Mouse (Mus musculus): ENCODE results near the gene Zfp52. TPM values are rescaled to one million over a fixed set of nuclear protein-coding genes. Genes with fewer than 3 reads are reported as not detected.

Gene Zfp52
- polyA plus RNA-seq (2012; ENCODE audit: insufficient read depth, insufficient read length, low replicate concordance, missing spikeins): not detected in 2 replicates

DNA sequence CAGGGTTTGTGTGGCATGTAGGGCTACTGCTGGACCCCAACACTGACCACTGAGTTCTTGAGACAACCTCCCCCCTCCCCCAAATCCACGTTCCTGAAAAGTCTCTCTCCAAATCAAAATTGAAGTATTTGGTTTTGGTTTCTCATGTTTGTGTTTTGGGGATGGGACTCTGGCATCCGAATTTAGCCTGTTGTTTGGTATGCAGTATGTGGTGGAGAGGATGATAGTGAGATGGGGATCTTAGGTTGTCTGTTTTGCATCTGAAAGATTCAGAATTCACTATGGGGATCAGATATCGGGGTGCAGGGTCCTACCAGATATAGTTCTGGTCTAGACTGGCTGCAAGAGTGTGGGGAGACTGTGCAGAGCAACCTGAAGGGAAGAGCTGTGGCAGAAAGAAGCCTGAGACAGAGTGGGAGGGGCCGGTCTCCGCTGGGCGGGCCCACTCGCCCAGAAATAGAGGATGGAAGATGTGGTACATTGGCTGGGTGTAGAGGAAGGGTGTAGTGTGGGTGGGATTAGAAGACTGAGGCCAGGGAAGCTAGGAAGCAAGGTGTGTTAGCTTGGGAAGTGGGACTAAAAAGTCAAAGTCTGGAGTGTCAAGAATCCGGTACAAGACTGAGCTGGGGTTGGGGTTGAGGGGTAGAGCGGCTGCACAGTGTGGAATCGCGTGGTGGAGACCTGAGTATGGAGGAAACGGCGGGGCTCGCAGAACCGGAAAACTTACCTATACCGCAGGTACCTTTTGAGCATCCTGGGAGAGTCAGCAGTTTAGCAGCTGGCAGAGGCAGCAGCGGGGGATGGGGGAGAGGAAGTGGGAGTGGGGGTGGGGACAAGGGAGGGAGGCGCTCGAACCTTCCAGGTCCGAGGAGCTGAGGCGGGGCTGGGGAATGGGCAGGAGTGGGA lies at the start of gene Zfp52:
Gene Zfp52 (plus strand): TSS at position 444 of the 906 bp plus-strand sequence.
- H3K4me3 ChIP-seq (ENCODE audit: insufficient read depth, low read depth, low read length): peak within 1 kb of the TSS; percentile 57
- no peak for TF ChIP-seq CTCF (IDR thresholded peaks at IDR 0.05; ENCODE audit: insufficient read depth, low read depth, low read length)
- no peak; the same call in 1 of the 2 replicates for TF ChIP-seq POLR2A (IDR thresholded peaks at IDR 0.05; ENCODE audit: insufficient read depth, low read depth, low read length)
- WGBS: 2% methylated on average over 21 of the region's 21 CpGs
- H3K4me1 ChIP-seq (ENCODE audit: control insufficient read depth, insufficient read depth, low read length): peaks cover 5% of the 10 kb centered on the region; the same call in 1 of the 2 replicates
- H3K27ac ChIP-seq (ENCODE audit: insufficient read depth, low read depth, low read length): peak within 1 kb of the TSS; percentile 36

DNA sequence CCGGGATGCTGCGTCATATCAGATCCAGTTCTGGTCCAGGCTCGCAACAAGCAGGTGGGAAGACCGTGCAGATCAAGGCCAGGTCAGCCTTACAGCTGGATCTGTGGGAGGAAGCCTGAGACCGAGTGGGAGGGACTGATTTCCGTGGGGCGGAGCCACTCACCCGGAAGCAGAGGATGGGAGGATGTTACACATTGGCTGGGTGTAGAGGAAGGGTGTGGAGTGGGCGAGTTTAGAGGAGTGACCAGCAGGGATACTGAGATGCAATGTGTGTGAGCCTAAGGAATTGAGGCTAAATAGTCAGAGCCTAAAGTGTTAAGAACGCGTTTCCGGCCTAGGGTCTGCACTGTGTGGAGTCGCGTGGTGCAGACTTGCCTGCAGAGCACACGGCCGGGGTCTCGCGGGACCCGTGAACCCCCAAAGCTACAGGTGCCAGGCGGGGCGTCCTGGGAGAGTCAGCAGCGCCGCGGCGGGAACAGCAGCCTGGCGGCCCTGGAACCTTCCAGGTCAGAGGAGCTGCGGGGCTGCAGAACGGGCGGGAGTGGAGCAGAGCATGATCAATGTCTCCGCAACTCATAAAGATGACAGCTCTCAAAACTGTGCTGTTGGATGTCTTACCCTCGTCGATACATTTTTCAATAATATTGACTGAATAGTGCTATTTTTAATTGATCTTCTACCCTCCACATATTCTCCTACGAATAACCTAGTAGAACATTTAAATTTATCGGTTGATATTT lies 46.4 kb upstream of the Zfp52 start, which contains the start of gene Zfp53:
Gene Zfp53 (plus strand): TSS at position 239 of the 740 bp plus-strand sequence.
- Histone ChIP-seq H3K4me1 (ENCODE audit: control insufficient read depth, insufficient read depth, low read length) (no peaks in the 10 kb centered on the region), H3K27ac (ENCODE audit: insufficient read depth, low read depth, low read length) (no peak within 1 kb of the TSS; the same call in 1 of the 2 replicates), H3K4me3 (ENCODE audit: insufficient read depth, low read depth, low read length) (peak within 1 kb of the TSS; percentile 71)
- WGBS: under 1% methylated on average over 34 of the region's 34 CpGs
- TF ChIP-seq POLR2A (IDR thresholded peaks at IDR 0.05; ENCODE audit: insufficient read depth, low read depth, low read length) (0 out of 2 replicates have a peak, but pooled peaks have one; percentile 33), CTCF (IDR thresholded peaks at IDR 0.05; ENCODE audit: insufficient read depth, low read depth, low read length) (no peak)

DNA sequence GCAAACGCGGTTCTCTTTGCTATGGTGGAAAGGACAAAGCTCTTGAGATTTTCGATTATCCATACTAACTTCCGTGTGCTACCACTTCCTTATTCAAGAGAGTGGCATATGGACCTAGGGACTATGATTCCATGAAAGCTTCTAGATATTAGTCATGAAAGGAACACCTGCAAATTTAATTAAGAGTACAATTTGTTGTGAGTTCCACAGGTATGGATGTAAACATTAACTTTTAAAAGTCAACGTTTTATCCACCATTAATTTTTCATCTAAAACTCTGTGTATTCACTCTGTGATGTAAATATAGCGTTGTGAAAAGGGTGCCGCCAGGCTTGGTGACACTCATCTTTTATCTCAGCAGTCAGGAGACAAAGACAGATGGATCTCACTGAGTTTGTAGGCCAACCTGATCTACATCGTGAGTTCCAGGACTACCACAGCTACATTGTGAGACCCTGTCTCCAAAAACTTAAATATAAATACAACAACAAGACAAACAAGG lies 45.8 kb upstream of the Zfp52 start:
- TF ChIP-seq POLR2A (IDR thresholded peaks at IDR 0.05; ENCODE audit: insufficient read depth, low read depth, low read length) (no peak), CTCF (IDR thresholded peaks at IDR 0.05; ENCODE audit: insufficient read depth, low read depth, low read length) (no peak)
- WGBS: 12% methylated on average over 8 of the region's 8 CpGs
- H3K4me3 ChIP-seq (ENCODE audit: insufficient read depth, low read depth, low read length): peak overlapping the region; percentile 71; the same call in 1 of the 2 replicates
- H3K4me1 ChIP-seq (ENCODE audit: control insufficient read depth, insufficient read depth, low read length): no peaks in the 10 kb centered on the region
- H3K27ac ChIP-seq (ENCODE audit: insufficient read depth, low read depth, low read length): no peak overlapping the region

DNA sequence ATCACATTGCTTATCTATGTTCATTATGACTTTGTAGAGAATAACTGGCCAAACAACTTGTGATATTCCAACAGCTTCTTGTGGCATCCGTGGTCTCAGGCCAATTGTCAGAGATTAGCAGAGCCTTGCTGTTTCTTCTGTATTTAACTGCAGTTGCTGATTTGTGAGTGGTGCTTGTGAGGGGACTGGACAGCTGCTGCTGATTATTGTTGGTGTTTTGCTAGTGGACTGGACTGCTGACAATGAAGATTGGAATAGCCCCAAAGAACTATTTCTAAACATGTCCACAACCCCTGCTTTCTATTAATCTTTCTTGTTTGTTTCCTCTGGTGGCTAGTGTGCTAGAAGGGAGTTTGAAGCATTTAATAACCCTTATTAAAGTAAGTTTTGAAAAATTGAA lies 34.0 kb upstream of the Zfp52 start:
- TF ChIP-seq POLR2A (IDR thresholded peaks at IDR 0.05; ENCODE audit: insufficient read depth, low read depth, low read length) (no peak), CTCF (IDR thresholded peaks at IDR 0.05; ENCODE audit: insufficient read depth, low read depth, low read length) (no peak)
- Histone ChIP-seq H3K4me1 (ENCODE audit: control insufficient read depth, insufficient read depth, low read length) (no peaks in the 10 kb centered on the region), H3K27ac (ENCODE audit: insufficient read depth, low read depth, low read length) (no peak overlapping the region), H3K4me3 (ENCODE audit: insufficient read depth, low read depth, low read length) (no peak overlapping the region)
- WGBS: 67% methylated on average over 1 of the region's 1 CpGs

DNA sequence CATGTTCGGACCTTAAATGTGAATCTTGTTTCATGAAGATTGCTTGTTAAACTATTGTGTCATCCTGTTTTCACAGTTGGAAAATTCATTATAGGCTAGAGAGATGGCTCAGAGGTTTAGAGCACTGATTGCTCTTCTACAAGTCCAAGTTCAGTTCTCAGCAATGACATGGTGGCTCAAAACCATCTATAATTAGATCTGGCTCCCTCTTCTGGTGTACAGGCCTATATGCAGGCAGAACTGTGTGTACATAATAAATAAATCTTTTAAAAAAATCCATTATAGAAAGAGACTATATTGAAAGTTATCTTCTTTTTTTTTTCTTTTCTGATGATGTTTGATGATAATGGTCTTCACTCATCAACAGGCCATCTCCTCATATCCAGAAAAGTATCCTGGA lies 30.8 kb upstream of the Zfp52 start:
- no peak overlapping the region for H3K4me3 ChIP-seq (ENCODE audit: insufficient read depth, low read depth, low read length)
- TF ChIP-seq POLR2A (IDR thresholded peaks at IDR 0.05; ENCODE audit: insufficient read depth, low read depth, low read length) (no peak), CTCF (IDR thresholded peaks at IDR 0.05; ENCODE audit: insufficient read depth, low read depth, low read length) (no peak)

DNA sequence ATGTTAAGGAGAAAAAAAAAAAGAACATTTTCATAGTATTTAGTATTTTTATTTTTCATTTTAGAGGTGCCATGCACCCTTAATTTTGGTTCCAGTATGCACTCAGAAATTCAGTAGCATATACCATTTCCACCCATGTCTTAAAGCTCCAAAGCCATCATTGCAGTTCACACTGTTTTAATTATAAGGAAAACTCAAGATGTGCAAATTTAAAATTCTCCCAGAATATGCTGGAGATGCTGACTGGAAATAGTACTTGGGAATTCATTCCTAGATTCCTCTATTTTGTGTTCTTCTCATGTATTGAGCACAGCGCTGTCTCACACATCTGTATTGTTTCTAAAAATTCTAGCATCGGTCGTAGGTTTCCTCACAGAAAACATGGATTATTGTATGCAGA lies 29.1 kb upstream of the Zfp52 start:
- Histone ChIP-seq H3K27ac (ENCODE audit: insufficient read depth, low read depth, low read length) (no peak overlapping the region), H3K4me1 (ENCODE audit: control insufficient read depth, insufficient read depth, low read length) (no peaks in the 10 kb centered on the region), H3K4me3 (ENCODE audit: insufficient read depth, low read depth, low read length) (no peak overlapping the region)
- TF ChIP-seq POLR2A (IDR thresholded peaks at IDR 0.05; ENCODE audit: insufficient read depth, low read depth, low read length) (no peak), CTCF (IDR thresholded peaks at IDR 0.05; ENCODE audit: insufficient read depth, low read depth, low read length) (no peak)
- 96% methylated on average over 3 of the region's 3 CpGs for WGBS

More for the DNA sequence above, 30.8 kb upstream of the Zfp52 start:
- H3K27ac ChIP-seq (ENCODE audit: insufficient read depth, low read depth, low read length): no peak overlapping the region
- H3K4me1 ChIP-seq (ENCODE audit: control insufficient read depth, insufficient read depth, low read length): no peaks in the 10 kb centered on the region
- 95% methylated on average over 1 of the region's 1 CpGs for WGBS

DNA sequence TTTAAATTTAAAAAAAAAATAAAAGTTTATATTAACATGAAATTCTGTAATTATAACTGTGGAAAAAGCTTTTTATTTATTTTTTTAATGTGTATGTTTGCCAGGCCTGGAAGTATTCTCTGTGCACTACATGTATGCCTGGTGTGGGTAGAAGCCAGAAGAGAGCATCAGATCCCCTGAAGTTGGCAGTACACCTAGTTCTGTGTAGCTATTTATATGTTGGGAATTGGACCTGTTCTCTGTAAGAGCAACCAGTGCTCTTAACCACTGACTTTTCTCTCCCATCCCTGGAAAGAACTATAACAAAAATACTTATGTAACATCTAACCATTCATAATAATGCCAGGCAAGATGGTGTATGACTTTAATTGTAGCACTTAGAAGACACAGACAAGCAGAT lies 25.6 kb upstream of the Zfp52 start:
- Histone ChIP-seq H3K4me1 (ENCODE audit: control insufficient read depth, insufficient read depth, low read length) (no peaks in the 10 kb centered on the region), H3K4me3 (ENCODE audit: insufficient read depth, low read depth, low read length) (no peak overlapping the region), H3K27ac (ENCODE audit: insufficient read depth, low read depth, low read length) (no peak overlapping the region)
- TF ChIP-seq CTCF (IDR thresholded peaks at IDR 0.05; ENCODE audit: insufficient read depth, low read depth, low read length) (no peak), POLR2A (IDR thresholded peaks at IDR 0.05; ENCODE audit: insufficient read depth, low read depth, low read length) (no peak)

DNA sequence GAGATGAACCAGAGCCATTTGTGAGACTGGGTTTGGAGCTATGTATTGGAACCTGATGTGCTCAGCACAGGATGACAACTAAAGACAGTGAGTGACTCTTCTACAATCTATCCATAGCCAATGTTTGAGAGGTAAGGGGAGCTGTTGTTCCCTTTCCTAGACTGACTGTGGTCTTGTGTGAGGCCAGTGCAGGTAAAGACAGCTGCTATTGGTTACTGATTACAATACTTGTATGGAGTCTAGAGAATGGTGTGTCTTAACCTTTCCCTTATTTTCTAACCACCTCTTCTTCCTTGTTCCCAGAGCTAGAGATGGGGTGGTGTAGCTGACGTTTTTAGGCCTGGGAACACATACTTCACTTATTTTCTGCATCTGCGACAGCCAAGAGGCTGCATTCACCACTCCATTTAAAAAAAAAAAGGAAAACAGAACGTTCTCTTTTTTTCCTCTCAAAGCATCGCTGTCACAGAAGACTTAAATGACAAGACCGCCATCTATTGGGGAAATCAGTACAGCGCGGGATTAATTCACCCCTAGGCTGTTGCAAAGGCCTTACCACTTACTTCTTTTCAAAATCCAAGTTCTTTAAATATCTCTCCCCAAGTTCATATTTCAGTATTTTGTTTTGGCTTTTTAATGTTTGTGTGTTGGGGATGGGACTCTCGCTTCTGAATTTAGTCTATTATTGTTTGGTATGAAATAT lies 19.8 kb upstream of the Zfp52 start:
- H3K4me1 ChIP-seq (ENCODE audit: control insufficient read depth, insufficient read depth, low read length): no peaks in the 10 kb centered on the region
- under 1% methylated on average over 8 of the region's 8 CpGs for WGBS

More for the DNA sequence above, 19.8 kb upstream of the Zfp52 start:
- no peak overlapping the region for H3K4me3 ChIP-seq (ENCODE audit: insufficient read depth, low read depth, low read length)
- TF ChIP-seq CTCF (IDR thresholded peaks at IDR 0.05; ENCODE audit: insufficient read depth, low read depth, low read length): no peak
- no peak for TF ChIP-seq POLR2A (IDR thresholded peaks at IDR 0.05; ENCODE audit: insufficient read depth, low read depth, low read length)
- peak overlapping the region; percentile 75 for H3K27ac ChIP-seq (ENCODE audit: insufficient read depth, low read depth, low read length)

All from olfactory bulb, adult 2 months (tissue).